Mouse (Mus musculus): Measurements from ENCODE around the gene Cers4.

- no peak for TF ChIP-seq CTCF (IDR thresholded peaks at IDR 0.05; ENCODE audit: extremely low read depth, insufficient read depth, insufficient read length, insufficient replicate concordance)
- no peak for TF ChIP-seq POLR2A (IDR thresholded peaks at IDR 0.05; ENCODE audit: low read depth, low read length)
Observed at GRCm38 (mm10) chr8:4483330-4483729, 9.5 kb upstream of the Cers4 start.
